Mouse (Mus musculus): ENCODE measurements at regions not wholly inside any gene's neighbourhood (a gene's known extent, or its start where the extent isn't known, plus 50 kb on each side); places are given as distances from the start of the nearest gene placed in this dataset.

DNA sequence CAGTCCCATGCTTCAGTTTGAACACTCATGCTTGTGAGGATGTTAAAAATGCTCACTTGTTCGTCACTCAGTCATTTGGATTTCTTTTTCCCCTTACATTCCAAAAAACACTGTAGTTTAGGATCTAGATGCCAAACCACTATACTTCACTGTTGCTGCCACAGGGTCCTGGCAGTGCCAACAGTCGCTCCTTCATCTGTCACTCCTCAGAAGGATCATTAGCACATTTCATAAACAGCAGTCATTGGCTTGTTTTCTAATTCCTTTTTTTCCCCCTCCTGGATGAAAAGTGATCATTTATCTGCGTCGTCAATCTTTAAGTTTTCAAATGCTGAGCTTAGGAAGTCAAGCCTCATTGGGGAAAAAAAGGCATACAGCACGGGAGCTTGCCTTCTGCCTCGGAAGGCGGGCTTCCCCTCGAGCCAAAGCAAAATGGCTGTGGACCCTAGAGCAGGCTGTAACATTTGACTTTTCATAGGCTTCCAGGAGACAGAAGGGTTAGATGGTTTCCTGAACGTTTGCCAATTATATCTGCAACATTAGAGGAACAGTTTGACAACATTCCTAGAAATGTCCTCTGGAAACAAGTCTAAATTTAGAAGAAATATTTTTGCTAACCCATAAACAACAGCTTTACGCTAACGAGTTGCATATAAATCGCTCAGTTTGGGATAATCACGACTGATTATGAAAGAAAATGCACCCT lies 95.6 kb upstream of the Fat1 start:
- DNase-seq (ENCODE audit: low spot score), result no peak

DNA sequence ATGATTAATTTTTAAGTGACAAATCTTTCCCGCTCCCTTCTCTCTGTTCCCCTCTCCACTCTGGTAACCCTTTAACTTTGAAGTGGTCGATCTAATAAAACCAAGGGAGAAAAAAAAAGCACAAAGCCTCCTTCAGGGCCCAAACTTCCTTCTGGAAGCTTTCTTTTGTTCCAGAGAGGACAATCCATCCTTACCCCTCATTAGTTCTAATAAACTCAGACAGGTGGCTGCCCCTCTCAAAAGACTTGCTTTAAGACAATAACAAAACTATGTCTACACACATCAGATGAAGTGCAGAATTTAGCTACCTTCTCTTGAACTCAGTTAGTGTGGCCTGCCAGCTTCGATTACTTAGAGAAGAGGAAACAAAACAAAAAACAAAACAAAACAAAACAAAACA lies 94.6 kb upstream of the Fat1 start:
- no peak for DNase-seq (ENCODE audit: low spot score)

DNA sequence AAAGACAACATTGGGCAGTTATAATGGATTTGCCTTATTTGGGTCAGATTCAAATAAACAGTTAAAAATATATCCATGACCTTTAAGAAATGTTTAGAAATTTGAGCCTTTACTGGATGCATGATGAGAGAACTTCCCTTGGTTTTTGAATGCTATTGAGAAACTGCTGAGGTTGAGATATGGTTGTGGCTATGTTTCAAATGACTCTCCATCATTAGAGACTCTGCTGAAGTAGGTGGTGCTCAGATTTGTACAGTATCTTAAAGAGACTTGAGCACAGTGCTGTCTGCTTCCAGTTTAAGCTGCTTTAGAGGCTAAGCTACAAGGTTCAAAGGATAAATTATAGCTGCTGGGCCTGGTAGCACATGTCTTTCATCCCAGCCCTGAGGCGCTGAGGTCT lies 90.9 kb upstream of the Fat1 start:
- DNase-seq (ENCODE audit: low spot score), result no peak

DNA sequence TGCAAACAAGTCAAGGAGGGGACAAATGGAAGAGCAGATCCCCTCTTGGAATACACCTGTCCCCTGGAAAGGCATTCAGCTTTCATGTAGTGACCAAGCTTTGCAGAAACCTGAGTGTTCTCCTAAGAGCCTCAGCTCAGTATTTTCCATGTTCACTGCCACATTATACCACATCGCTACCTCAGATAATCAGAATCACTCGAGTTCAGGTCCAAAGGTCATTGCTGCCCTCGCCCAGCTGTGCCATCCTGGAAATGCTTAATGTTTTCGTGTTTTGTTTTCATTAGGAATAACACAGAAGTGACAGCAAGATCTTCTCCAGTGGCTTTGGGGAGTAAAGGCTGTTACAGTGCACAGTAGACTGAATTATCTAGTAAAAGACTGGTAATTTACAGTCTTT lies 83.0 kb upstream of the Fat1 start:
- no peak for DNase-seq (ENCODE audit: low spot score)

DNA sequence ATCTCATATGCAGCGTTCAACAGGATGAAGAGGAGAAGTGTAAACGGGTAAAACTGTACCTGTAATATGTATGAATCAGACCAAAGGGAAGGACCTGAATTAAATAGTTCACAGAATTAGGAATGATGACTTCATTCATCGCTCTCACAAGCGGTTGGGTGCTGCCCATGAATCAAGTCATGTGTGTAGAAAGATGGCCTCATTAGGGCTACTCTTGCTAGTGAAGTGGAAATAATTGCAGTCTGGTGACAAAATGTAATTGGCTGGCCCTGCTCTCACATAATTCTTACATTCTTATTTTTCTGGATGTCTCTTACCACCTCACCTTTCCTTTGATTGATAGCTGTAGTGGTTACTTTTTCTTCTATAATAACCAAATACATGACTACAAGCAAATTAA lies 80.1 kb upstream of the Fat1 start:
- DNase-seq (ENCODE audit: low spot score), result no peak

DNA sequence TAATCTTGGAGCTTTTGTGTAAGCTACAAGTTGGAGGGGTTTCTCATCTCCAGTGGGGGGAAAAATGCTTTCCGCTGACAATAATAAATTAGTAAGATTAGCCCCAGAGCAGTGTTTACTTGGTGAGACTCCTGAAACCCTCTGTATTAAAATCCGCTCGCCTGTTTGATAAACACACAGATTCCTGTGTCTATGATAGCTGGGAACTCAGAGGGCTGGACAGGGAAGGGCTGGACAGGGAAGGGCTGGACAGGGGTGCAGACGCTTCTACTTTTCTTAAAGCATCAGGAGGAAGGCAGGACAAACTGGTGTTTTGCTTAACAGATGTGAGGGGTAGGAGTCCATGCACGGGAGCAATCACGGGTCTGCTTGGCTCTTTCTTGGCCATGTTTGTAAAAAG lies 68.0 kb upstream of the Fat1 start:
- no peak for DNase-seq (ENCODE audit: low spot score)

DNA sequence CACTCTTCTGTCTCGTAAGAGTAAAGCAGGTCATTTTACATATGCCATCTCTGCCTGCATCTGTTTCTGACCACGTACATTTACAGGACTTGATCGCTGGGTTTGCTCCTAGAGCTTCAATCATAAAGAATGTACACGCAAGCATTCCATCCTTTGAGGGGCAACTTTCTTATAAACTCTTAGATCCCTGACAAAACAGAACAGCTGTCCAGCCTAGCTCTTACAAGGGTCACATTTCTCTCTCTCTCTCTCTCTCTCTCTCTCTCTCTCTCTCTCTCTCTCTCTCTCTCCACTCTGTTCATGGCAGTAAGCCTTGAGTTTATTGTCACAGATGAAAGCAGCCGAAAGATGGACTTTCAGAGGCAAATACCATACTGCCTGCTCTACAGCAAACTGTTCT lies 67.6 kb upstream of the Fat1 start:
- DNase-seq (ENCODE audit: low spot score), result no peak

DNA sequence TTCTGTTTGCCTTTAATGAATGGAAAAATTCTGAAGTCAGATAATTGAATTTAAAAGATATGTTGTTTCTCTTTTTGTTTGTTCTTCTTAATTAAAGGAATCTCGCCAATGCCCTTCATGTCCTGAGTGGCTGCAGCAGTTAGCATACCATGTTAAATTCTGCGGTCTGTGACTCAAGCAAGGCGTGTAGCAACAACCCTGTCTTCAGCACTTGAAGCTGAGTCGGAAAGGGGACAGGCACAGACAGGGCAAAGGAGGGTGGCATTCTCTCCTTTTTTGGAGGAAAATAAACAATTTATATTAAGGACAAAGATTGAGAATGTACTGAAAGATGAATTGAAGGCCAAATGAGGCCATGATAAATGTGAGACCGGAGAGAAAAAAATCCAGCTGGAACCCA lies 58.2 kb upstream of the Fat1 start:
- DNase-seq (ENCODE audit: low spot score), result peak; percentile 64

DNA sequence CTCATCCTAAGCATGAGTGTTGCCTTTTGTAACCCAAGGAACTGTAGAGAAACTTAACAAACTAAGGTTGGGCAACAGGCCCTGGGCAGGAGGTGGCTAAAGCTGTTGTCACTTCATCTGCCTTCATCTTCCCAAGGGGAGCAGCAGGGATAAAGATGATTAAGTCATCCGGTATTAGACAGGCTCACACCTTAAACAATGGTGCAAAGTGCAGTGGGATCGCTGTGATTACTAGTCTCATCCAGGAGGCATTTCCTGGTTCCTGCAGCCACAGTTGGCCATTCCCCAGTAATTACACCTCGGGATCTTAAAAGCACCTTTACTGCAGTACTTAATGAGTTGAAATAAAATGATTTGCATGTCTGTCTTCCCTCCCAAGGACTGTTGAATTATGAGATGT lies 57.0 kb upstream of the Fat1 start:
- no peak for DNase-seq (ENCODE audit: low spot score)

DNA sequence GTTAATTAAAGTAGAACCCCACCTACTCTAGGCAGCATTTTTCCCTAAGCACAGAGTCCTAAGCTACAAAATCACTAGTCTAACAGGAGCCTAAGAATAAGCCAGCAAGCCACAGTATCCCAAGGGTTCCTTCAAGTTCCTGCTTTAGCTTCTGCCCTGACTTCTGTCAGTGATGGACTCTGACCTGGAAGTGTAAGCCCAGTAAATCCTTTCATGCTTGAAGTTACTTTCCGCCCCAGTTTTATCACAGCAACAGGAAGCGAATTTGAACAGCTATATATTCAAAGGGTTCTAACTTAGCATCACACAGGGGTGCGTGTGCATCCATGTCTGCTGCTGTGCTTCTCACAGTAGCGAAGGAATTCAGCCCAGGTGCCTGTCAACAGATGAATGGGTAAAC lies 56.1 kb upstream of the Fat1 start:
- no peak for DNase-seq (ENCODE audit: low spot score)

DNA sequence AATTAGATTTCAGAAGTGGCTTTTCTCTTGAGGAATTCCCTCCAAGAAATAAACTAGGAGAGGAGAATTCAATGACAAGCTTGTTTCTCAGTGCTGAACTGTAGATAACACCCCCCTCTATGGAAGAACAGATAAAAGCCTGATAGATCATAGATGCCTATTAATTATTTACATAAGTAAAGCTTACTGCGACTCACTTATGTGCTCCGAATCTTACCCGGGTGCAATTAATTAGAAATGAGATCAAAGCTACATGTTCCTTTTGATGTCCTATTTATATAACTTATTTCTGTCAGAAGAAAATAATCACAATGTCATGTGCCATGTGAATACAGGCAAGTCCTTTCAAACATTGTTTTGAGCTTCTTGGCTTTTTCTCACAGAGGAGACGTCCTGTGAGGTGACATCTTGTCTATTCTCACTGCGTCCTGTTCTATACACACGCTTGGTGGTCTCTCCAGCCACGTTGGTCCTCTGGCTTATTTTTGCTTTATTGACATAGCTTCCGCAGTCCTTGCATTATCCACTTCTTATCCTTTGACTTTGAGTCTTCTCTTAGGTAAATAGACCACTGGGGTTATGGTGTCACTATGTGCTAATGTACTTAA lies 50.7 kb upstream of the Fat1 start:
- DNase-seq (ENCODE audit: low spot score), result no peak

Measured in urinary bladder, postnatal 14 days (tissue).